Mouse (Mus musculus) thymus, postnatal 25 days (tissue): ENCODE measurements around the gene Rgl1.

Experiments used
- DNase-seq: peaks from one replicate; pipeline ENCODE4 v3.0.0; 2022

Rgl1 gene

DNA sequence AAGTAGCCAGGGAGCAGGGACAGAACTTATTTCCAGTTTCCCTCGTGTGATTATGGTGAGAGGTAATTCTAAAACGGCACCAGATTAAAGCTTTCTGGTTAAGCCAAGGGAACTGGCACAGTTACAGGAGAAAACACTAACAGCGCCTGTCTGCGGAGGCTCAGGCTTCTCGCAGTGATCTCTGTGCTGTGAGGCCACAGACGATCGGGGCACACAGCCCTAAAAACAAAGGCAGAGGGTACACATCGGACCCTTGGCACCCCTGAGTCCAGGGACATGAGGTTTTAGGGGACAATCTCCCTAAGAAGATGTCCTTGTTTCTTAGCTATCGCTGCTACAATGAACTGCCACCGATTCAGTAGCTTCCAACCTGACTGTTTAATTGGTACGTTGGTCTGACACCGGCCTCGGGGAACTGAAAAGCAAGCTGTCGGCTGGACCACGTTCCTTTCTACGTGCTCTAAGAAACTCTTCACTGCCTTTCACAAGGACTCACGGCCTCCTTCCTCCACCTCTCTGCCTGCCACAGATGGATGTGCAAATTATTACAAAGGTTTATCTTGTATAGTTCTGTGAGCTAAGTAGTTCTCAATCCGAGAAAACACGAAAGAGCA, 187.9 kb downstream of the Rgl1 start:
- DNase-seq: no peak

DNA sequence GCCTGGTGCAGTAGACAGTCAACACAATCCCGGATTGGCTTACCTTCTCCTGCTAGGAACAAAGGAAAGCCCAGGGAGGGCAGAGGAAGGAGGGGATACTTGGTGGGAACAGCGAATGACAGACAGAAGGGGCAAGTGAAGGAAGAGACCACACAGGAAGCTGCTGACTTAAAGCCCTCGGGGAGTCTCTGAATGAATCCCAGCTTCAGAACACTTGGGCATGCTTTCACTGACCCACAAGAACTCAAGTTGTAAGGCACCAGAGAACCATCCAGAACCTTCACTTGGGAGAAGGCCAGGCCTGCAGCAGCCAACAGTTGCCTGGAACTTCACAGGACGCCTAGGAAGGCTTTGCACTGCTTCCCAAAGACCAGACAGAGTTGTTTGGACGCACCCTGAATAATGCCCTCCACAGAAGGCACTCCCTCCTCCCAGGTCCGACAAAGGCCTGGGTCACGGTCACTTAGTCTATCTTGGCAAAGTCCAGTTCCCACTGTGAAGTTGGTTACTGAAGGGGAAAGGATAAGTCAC, 189.5 kb downstream of the Rgl1 start:
- no peak for DNase-seq

DNA sequence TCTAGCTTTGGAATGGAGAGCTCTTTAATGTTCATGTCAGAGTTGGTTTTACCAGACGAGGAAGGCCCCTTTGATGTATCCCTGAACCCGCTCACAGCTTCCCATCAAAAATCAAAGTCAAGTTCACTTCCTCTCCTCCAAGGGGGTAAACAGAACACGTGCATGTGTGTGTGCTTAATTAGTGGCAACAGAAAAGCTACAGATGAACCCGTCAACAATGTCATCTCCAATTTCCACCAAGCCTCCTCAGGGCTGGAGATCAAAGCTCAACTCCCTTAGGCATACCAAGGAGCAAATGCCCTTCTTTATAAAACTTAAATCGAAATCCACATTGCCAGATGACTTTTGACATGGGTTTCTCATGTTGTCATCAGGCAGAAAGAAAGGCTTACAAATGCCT, 191.1 kb downstream of the Rgl1 start:
- no peak for DNase-seq

DNA sequence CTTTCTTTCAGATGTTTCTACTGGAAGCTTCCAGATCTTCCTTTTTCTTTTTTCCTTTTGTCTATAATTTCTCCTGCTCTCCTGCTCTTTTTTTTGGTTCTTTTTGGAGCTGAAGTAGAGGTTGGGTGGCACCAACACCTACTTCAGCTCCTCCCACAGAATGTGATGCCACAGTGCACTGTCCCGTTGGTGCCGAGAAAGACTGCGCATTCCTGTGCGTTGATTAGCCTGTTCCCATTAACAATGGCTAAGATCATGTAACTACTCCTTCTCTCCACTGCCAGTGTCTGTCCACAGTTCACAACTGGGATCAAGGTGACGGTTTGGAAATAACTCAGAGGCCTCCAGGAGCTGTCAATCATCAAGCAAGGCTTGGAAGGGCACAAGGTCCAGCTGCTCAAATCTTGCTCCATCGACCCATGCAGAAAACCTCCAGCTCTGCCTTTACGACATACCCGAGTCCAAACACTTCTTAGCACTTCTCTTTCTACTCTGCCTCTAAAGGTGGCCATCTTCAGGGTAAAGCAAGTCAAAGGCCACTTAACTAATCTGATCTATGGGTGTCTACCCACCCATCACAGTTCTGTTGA, 192.6 kb downstream of the Rgl1 start:
- no peak for DNase-seq

DNA sequence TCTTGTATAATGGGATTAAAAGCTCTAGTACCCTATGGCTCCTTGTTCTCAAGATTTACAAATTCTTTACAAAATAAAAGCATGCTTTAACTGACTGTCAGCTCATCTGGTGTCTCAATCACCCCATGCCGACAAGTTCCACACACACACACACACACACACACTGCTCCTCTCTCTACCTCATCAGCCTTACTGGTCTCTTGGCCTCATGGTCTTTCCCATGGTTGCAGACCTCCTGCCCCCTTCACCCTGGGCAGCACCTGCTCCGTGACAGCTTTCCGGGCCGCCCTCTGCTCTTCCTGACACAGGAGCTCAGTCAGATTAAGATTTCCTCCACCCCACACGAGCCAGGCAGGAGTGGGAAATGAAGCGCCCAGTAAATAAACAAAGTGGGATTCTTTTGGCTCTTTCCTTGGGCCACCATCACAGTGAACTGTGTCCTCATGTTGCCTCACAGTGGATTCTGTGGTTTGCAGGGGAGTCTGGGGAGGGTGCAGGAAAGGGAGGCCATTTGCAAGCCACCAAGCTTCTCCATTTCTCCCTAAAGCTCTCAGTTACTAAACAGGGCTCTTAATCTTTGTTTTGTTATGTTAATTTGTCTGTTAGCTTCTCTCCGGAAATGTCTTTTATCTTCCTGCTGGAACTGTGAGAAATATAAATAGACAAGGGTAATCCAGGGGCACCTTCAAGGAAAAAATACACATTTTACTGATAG, 193.2 kb downstream of the Rgl1 start:
- DNase-seq: no peak

DNA sequence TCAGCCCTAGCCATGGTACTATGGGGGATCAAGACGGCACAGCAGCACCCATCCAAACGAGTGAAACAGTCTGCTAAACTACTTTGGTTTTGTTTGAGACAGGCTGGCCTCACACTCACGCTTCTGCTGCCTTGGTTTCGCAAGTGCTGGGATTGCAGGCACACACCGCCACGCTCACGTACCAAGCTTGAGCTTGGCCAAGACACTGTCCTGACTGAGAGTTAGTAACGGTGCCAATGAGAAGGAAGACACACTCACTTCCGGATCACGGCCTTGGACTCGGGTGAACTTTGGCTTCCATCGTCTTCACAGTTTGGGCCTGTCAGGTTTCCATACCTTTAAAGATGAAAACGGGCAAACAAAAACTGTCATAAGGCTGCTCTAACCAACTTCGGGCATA, 194.8 kb downstream of the Rgl1 start:
- DNase-seq: no peak

DNA sequence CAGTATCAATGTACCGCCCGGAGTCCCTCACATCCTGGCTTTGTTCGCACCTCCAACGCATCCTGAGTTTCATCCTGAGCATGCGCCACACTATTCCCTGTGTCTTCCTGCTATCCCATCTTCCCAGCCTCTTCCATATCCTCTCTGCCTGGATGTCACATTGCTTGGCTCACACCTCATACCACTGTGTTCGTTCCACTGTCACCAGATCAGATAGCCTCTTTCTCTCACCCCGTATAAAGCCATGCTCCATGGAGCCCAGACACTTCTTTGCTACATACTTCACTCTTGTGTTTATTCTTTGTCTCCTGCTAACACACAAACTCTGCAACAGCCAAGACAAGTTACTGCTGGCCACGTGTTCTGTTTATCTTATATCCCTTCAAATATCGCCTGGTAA, 195.5 kb downstream of the Rgl1 start:
- no peak for DNase-seq

DNA sequence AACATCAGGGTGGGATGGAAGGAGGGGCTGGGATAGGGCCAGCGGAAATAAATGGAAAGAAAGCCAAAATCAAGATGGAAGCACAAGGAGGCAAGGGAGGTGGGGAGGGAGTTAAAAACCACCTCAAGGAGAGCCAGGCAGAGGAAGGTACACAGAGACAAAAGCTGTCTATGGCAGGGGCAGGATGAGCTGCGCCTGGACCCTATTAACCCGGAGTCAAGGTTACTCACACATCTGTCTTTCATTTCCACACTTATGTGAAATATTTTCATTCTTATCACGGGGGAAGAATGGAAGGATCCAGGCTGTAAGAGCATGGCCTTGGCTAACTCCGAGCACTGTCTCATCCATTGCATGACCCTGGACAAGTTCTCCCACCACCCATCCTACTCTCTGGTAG, 202.9 kb downstream of the Rgl1 start:
- no peak for DNase-seq

DNA sequence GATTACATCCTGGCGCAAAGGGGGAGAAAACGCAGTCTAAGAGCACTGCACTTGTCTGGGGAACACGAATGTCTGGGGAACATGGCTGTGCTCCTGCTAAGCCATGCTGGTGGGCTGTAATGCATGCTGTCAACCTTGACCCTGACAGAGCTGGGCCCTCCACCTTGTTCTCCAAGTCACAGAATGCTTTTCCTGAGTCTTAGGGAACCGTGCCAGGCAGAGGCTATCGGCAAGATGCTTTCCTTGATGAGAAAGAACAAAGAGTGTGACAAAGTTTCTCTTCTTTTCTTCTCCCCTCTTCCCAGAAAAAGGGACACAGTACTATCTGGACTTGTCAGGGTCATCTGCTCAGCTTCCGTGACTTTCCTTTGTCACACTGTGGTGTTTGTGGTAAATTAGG, 203.3 kb downstream of the Rgl1 start:
- DNase-seq: no peak

DNA sequence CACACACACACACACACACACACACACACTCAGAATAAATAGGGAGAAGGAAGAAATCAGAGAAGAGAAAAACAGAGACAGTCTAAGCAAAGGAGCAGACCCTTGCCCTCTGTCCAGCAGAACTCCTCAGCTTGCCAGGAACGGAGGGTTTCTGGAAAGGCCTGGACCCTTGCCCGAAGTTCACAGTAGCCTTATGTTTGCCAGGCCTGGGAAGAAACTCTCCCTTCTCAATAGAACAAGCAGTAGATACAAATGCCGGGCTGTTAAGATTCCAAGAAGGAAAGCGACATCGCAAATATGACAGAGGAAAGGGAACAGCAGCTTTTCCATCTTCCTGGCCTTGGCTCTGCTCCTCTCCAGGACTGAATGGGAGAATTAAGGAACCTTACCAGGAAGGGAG, 205.7 kb downstream of the Rgl1 start:
- DNase-seq: no peak

DNA sequence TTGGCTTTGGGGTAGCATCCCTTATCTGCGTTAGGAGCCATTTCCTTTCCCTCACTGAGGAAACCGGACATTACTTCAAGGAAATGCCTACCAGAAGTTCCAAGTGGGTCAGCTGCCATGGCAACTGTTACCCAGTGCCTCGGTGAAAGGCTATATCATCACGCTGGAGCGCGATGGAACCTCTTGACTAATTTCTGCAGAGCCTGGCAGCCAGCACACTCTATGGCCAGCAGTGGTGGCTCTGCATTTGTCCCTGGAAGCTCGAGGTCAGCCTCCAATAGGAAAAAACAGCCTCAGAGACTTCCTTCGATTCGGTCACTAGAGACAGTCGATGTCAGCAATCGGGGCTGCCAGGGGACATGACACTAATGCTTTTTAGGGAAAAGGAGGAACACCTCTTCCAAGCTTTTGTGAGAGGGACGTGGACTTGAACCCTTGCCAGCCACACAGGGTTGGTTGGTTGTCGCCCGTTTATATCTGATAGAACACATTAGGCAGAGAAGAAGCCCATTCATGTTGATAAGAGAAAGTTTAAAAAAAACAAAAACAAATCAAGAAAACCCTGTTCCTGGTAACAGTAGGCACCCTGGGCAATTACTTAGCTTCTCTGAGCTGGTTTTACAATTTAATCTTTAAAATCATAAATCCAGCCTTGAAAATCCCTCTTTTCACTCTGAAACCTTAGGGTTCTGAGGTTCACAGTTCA, 209.4 kb downstream of the Rgl1 start:
- no peak for DNase-seq

DNA sequence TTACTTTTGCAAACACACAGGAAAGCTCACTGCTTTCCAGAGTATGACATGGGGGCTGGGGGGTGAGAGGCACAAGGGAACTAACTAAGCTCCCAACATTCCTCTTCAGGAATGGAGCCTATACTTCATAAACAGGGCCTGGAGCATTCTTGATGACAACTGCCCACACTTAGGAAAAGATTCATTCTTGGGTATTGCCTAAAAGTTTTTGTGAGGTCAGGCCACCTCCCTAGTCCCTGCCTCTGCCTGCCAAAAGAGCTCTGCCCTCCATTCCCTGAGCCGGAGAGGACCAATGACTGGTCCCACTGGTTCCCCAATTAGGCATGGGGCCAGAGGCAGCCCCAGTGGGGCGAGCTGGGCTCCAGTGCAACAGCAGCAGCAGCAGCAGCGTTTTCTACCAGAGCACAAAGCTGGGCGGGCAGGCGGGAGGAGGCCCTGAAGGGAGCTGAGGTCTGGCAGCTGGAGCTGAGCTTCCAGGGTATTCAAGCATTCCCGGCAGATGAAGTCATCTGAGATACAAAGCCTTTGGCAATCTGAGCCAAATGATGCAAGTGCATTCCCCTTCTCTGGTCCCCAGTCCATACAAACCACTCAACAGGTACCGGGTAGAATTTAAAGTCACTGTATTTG, 210.1 kb downstream of the Rgl1 start:
- DNase-seq: no peak

DNA sequence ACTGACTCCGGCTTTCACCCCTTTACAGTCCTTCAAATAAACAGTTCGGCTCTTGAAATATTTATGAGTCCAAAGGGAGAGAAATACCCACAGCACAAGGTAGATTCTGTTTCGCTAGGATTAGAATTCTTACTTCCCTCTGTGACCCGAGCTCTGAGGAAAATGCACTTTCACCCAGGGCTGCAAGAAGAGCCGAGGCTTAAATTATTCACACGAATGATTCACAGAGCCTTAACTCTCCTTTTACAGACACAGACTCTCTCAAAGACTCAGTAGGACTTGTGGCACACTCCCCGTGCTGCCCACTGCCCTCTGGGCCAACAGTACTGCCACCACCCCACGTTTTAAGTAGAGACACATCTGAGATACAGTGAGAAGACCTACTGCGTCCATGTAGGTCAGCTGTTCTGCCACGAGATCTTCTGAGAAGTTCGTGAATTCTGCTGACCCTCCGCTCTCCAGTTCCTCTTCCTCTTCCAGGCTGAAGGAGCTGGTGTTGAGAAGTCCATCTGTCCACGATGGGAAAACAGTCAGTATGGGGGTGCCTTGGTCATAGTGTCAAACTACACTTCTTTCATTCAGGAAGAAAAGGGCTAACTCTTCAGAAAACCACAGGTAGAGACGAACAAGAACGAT, 212.1 kb downstream of the Rgl1 start:
- no peak for DNase-seq

DNA sequence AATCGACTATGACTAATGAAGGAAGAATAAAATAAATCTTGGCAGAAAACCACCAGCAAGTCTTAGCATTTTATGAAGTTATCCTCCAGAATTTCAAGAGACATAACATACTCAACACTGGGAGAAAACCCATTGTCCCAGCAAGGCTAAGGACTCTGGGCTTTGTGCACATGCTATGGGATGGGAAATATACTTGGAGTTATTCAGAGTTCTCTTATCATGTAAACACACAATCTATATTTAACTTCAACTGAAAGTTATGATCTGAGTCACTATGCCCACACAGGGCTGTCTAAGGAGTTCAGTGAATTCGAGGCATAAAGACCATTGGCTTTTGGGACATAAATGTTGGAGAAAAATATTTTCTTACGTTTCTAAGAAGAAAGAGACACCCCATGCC, 215.2 kb downstream of the Rgl1 start:
- DNase-seq: no peak

DNA sequence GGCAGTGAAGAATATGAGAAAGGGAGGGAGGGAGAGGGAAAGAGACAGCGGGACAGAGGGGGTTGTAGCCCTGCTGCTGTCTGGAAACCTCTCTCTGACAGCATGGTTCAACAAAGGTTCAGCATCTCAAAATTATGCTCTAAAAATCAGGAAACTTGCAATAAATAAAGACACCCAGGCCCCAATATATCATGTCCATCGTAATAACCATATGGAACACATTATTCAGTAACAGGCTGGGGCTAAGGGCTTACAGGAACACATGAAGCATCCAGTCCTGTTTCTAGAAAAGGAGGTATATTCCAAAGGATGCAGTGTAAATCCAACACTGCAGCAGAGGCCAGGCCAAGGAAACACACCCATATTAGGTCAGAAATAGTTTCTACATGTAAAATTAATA, 215.6 kb downstream of the Rgl1 start:
- no peak for DNase-seq

DNA sequence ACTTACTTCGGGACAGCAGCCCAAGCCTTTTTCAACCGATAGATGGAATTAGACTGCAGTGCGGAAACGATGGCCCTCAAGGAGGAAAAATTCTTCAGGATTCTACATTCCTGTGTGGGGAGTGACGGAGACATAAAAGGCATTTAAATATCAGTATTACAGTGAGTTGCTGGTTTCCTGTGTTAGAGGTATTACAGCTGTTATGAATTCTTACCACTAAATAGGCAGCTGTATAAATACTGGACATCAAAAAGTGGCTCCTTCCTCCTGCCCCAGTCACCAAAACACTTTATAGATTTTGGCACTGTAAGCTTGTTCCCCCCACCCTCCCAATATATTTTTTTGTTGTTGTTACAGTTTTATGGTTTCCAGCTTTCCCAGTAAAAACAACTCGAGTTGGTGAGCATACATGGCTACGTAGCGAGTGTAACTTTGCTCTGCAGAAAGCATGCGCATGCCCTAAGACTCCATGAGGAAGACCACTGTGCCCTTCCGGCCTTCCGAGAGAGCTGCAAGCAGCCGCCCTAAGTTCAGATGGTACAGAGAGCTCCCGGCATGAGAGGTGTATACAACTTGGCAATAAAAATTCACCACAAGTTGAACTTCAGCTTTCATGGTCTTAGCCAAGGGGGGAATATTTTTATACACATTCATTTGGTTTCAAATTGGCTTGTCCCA, 217.0 kb downstream of the Rgl1 start:
- no peak for DNase-seq

DNA sequence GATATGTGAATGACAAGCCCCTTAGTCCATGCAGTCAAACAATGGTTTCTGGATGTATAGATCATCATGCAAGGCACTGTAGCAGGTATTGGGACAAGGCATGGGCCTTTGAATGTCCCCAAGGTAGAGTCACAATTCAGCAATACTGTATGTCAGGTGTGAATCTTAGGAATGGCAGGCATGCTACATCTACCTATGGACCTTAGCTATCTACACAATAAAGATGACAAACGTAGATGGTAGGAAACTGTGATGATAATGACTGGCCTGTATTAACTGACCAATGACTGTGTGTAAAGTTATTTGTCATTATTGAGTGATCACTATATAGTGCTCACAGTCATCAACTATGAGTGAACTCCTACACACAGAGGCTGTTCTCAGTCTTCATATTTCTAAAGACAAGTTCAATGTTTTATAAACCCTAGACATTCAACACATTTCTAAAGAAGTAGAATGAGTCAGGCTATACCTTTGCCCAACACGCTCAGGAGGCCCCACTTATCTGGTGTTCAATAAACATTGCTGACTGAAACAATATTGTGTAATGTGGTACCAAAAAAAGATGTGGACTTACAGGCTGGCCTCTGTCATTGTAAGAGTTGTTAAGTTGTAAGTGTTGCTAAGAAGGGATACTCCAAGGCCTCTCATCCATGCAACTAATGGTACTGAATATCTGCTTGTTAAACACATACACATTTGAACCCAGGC, 222.5 kb downstream of the Rgl1 start:
- DNase-seq: no peak

DNA sequence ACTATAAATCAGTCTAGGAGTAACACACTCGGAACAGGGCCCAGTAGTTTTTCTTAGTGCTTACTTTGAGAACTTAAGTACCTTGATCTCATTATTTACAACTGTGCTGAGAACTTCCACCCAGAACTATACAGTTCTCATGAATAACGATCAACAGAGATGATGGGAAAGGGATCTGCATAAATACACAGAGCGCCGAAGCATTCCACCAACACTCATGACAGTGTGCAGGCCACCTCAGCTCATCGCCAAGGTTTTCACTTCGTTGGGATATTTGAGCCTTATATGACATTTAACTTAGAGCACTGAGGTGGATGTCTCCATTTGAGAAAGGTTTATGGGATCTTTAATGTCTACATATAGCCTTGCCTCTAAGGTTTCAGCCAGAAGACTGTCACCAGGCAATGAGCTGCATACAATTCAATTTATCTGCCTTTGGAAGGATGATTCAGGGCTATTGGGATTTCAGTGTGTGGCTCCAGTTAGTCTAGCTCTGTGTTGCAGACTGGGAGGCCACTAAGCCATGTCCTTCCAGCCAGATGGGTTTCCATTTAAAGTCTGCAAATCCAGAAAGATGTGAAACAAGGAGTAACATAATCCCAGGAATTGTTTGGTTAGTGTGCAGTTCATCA, 223.3 kb downstream of the Rgl1 start:
- DNase-seq: no peak

DNA sequence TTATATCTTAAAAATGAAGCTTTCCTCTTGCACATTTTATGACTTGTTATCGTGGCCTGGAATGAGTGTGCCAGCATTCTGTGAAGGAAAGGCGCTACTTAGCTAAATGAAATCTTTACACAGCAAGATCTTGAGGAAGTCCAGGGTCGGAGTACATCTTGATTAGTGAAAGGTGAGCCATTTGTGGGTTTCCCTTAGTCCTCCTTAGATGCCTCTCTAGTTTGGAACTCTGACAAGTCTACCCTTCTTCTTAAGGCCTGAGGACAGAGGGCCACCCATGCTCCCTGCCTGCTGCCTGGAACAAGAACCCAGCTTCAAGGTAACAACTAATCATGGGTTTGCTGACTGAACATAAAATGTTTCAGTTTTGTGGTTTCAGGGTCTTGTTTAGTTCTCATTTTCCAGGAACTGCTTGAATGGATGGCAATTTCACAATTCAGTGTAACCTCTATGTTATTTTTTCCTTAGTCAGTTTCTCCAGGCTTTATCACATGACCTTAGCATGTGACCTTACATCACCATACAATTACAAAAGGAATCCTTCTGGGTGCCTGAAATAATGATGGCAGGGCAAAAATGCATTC, 225.8 kb downstream of the Rgl1 start:
- no peak for DNase-seq

DNA sequence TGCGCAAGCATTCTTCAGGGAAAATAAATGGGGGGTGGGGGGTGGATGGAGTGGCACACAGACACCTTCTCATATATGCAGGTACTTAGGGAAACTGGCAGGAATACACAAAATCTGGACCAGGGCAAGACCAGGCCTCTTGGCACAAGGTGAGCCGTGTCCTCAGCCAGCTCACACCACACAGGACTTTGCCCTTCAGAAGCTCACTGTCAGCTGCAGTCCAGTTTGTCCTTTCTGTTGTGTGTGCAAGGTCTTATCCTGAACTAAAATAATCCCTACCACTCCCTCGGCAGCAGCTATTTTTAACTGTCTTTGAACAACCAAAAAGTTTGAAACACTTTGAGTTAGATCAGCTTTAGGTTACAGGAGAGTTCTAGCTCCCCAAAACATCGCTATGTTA, 227.3 kb downstream of the Rgl1 start:
- no peak for DNase-seq

DNA sequence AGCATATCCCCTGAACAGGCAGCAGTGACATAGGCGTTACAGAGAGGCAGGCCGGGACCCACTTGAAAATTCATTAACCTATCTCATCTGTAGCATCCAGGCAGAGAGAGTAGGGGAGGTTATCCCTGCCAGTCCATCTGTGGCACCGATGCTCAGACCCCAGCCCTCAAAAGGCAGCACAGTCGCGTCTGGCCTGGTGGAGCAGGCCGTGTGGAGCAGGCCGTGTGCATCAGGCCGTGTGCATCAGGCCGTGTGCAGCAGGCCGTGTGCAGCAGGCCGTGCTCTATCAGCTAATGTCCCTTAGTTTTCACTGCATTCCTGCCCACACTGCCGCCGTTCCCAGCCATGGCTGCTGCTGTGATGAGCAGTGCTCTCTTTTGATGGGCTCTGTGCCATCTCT, 229.0 kb downstream of the Rgl1 start:
- no peak for DNase-seq
